Mouse (Mus musculus) frontal cortex, postnatal 10 days (tissue): ENCODE data around the gene Med6.

Experiments
- DNase-seq, 2 experiments: peaks; one replicate each; pipeline ENCODE4 v3.0.0; 2022; ENCODE audit warnings: low spot score in 2 of 2, mixed read lengths in 1 of 2

Med6 gene

GRCm38 (mm10) chr12:81594902-81595671 lies at the start of gene Med6:
TSS of gene Med6 (minus strand) at chr12:81595008.
- peak; percentile 88 to 90 for DNase-seq

- DNase-seq = peak; percentile 11 to 35
Measured at GRCm38 (mm10) chr12:81642361-81643082, 47.7 kb upstream of the Med6 start.

DNA sequence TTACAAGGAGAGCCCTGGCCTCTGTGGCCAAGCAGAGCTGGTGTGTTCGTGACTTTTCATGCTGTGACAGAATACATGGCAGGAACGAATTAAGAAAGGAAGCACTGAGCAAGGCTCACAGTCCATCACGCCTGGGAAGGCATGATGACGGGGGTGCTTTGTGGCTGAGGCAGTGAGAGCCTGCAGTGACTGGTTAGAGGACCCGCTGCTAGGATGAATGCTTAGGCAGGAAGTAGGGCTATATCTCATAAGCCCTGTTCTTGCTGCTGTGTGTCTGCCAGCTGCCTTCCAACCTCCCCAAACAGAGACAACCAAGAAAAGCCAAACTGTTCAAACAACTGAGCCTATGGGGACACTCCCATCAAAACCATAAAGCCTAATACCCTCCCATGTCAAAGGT lies 45.8 kb upstream of the Med6 start:
- no peak for DNase-seq

DNA sequence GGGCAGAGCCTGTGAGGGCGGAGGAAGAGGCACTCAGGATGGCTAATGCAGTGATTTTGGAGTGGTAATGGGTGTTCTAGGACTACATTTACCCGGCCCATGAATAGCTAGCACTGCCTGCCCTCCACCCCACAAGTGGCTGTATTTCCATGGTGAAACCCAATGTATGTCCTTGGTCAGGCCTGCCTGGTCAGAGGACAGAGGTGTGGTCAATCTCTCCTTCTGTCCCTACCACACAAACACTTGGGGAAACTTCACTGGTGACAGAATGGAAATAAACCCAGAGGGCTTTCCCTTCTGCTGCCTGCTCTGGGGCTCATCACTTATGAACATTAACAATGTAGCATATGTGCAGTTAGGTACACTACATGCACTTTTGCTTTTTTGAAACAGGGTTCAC lies 38.4 kb upstream of the Med6 start:
- DNase-seq = no peak

- DNase-seq = peak; percentile 31 to 45
Measured at GRCm38 (mm10) chr12:81631661-81632401, 37.0 kb upstream of the Med6 start.

DNA sequence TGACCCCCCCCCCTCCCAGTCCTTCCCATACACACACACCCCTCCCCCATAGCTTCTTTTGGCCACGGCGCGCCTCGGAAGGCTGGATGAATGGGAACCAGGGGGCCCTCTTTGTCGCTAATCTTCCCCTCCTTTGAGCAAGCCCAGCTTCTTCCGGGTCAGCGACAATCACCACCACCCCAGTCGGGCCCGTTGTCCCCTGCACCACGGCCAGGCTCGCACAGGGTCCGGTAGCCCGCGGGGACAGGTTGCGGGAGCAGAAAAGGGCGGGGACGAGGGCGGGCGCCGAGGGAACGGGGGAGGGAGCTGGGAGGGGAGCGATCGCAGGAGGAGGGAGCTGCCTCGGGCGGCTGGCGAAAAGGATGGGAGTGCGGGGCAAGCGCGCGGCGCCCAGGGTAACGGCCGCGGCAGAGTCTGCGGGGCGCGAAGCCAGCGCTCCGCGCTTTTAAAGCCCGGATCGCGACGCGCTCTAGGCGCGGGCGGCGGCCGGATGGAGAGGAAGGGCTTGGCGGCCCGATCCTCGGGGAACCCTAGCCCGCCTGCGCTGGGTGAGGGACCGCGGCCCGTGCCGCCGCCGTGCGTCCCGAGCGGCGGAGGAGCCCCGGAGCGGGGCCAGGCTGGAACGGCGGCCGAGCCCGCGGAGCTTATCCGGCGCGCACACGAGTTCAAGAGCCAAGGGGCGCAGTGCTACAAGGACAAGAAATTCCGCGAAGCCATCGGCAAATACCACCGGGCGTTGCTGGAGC lies 36.3 kb upstream of the Med6 start, which contains the start of gene Ttc9:
Gene Ttc9 (plus strand): TSS at position 335 of the 746 bp plus-strand sequence.
- peak; percentile 32 to 56 for DNase-seq

GRCm38 (mm10) chr12:81630520-81630914 lies 35.7 kb upstream of the Med6 start:
- DNase-seq = peak; percentile 47 to 50

DNA sequence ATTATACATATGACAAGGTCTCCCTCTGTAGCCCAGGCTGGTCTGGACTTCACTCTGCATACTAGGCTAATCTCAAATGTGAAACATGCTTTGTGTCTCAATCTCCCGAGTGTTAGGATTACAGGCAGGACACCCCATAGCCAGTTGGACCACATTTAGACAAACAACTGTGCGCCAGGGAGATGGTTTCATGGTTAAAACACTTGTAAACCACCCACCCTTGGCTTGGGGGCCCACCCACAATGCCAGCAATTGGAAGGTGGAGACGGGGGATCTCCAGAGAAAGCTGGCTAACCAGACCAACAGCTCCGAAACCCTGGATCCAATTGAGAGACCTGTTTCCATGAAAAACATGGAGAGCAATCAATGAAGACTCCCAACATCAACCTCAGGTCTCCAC lies 33.3 kb upstream of the Med6 start:
- DNase-seq = no peak

- no peak for DNase-seq
Measured at GRCm38 (mm10) chr12:81627426-81627825, 32.6 kb upstream of the Med6 start.

- DNase-seq = no peak
Measured at GRCm38 (mm10) chr12:81626226-81626861, 31.5 kb upstream of the Med6 start.

DNA sequence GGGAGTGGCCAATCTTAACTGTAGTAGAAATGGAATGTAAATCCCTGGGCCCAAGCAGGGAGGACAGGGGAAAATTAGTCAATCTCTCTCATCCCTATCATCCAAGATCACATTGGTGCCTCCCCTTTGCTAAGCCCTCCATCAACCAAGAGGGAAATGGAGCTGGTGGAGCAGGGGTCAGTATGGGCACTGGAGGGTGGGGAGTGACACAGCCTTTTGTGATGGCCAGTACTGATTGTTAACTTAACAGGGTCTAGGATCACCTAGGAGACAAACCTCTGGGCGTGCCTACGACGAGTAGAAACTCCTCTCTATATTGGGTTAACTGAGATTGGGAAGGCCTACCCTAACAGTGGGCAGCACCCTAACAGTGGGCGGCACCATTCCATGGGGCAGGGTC lies 28.6 kb upstream of the Med6 start:
- no peak for DNase-seq

- DNase-seq = peak; percentile 50 to 71
Measured at GRCm38 (mm10) chr12:81619302-81619701, 24.5 kb upstream of the Med6 start.

- DNase-seq = no peak
Measured at GRCm38 (mm10) chr12:81616980-81617379, 22.2 kb upstream of the Med6 start.

GRCm38 (mm10) chr12:81615807-81616206 lies 21.0 kb upstream of the Med6 start:
- DNase-seq = no peak

DNA sequence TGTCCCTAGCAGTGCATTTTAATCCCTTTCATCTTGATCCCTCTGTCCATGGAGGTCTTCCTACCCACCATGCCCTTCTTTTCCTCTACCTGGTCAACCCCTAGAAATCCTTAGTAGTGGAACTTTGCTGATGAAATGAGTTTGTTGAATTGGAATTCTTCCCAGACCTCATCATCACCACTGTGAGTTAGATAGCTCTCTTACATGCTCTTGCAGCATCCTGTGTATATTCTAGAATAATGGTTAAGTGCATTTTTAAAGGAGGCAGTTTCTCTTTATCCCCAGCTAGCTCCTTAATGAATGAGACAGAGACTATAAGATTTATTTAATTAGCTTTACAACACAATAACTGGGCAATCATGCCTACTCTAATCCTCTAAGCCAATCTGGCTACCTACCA lies 14.6 kb upstream of the Med6 start:
- no peak for DNase-seq

- DNase-seq = no peak
Measured at GRCm38 (mm10) chr12:81604995-81605784, 10.4 kb upstream of the Med6 start.

DNA sequence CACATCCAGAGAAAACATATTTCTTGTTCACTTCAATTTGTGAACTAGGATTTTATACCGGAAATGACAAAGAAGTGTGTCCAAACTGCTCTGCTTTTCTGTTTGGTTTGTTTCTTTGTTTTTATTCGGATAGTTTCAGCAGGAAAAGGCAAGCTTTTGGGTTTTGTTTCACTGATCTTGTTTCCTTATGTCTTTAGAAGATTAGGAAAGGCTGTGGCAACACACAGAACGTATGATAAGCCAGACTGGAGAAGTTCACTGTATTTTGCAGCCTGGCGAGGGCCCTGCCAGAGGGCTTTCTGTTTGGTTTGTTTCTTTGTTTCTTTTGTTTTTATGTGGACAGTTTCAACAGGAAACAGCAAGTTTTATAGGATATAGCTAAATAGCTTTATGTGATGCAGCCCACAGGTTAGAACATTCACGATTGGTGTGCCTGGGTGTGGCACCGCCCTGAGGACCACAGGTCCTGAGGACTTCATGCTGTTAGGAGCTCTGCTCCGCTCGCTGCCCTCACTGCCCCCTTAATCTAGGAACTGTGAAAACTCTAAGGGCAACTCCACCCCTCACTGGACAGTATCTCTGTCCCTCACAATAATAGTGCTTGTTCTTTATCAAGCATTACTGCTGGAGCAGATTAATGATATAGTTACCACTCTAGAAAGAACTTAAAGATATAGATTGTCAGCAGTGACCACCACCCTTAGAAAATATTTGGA lies 1.9 kb upstream of the Med6 start:
- DNase-seq = no peak

DNA sequence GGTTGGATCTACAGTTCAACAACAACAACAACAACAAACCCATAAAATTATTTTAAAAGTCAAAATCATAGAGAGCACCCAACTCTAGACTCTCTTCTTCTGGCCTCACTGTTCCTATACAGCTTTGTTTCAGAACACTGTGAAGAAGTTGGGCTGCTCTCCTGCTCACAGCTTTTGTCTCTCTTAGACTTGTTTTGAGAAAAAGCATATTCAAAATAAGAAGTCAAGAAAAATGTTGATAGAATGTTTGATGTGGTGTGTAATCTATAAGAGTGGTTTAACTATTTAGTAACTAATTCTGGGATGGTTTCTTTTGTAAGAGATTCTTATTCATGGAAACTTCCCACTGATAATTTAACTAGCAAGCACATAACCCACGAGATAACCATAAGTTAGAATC lies 26.4 kb downstream of the Med6 start, which contains the start of gene Adam21:
Gene Adam21 (minus strand): TSS at position 101 of the 400 bp plus-strand sequence.
- DNase-seq = no peak

GRCm38 (mm10) chr12:81567931-81568330 lies 26.9 kb downstream of the Med6 start:
- no peak for DNase-seq

DNA sequence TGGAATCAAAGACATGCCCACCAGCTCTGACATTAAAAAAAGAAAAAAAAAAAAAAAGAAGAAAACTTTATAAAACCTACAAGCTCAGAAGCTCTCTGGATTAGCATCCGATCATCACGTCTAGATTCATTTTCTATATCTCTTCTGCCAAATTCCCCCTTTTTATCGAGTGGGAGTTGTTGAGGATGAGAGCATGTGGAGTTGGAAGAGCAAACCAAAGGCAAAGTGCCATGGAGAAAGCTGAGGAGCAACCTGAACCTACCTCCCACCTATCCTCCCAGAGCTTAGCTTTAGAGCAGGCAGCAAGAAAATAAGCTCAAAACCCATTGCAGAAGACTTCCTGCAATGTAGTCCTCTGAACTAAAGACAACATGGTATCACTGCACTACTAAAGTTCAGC lies 30.6 kb downstream of the Med6 start:
- DNase-seq = no peak
